Mouse (Mus musculus) MEL (cell line): ENCODE results near the gene Il4. TPM values are rescaled to one million over a fixed set of nuclear protein-coding genes. Genes with fewer than 3 reads are reported as not detected.

Source experiments
- DNase-seq: peaks from one replicate; pipeline ENCODE4 v3.0.0; 2011; ENCODE audit warnings: low read depth, low spot score
- H3K27ac ChIP-seq: 2 replicates; pipeline ENCODE4 v1.5.1; 2012; ENCODE audit warnings: low read depth, mild to moderate bottlenecking, control low read depth, low read length, moderate library complexity; ENCODE audit not compliant: control insufficient read depth
- H3K27me3 ChIP-seq, 2 experiments: fragments of 150-350 bp in 1 of 2; sonication (generic) in 1 of 2; 2 replicates each; pipeline ENCODE4 v1.6.1; 2012; ENCODE audit warnings: low read length in 2 of 2, mild to moderate bottlenecking in 2 of 2, improper control_type of control experiment in 1 of 2, moderate library complexity in 1 of 2; ENCODE audit not compliant: insufficient read depth in 2 of 2, control insufficient read depth in 1 of 2
- H3K36me3 ChIP-seq, 2 experiments: 2 replicates each; pipeline ENCODE4 v1.6.1; 2012 to 2014; ENCODE audit warnings: low read length in 2 of 2, improper control_type of control experiment in 1 of 2, inconsistent platforms in 1 of 2, mild to moderate bottlenecking in 1 of 2; ENCODE audit not compliant: insufficient read depth in 2 of 2, control insufficient read depth in 1 of 2
- H3K4me1 ChIP-seq, 2 experiments: fragments of 150-350 bp in 1 of 2; sonication (generic) in 1 of 2; 2 replicates each; pipeline ENCODE4 v1.6.1; 2012; ENCODE audit warnings: low read length in 2 of 2, improper control_type of control experiment in 1 of 2, mild to moderate bottlenecking in 1 of 2; ENCODE audit not compliant: insufficient read depth in 2 of 2, control insufficient read depth in 1 of 2
- H3K4me3 ChIP-seq, 2 experiments: fragments of 150-350 bp in 1 of 2; sonication (generic) in 1 of 2; 2 replicates each; pipeline ENCODE4 v1.5.1; 2012; ENCODE audit warnings: low read depth in 2 of 2, low read length in 2 of 2, mild to moderate bottlenecking in 2 of 2, moderate library complexity in 2 of 2, control low read depth in 1 of 2, improper control_type of control experiment in 1 of 2; ENCODE audit not compliant: control insufficient read depth in 1 of 2, insufficient read depth in 1 of 2
- H3K79me2 ChIP-seq: 2 replicates; pipeline ENCODE4 v1.6.1; 2012; ENCODE audit warnings: mild to moderate bottlenecking, low read length, moderate library complexity; ENCODE audit not compliant: control insufficient read depth, poor library complexity, insufficient read depth
- H3K9ac ChIP-seq: 2 replicates; pipeline ENCODE4 v1.6.1; 2012; ENCODE audit warnings: low read depth, mild to moderate bottlenecking, control low read depth, low read length, moderate library complexity; ENCODE audit not compliant: control insufficient read depth, poor library complexity, severe bottlenecking
- H3K9me3 ChIP-seq: fragments of 150-350 bp; sonication (generic); replicated peaks from 2 replicates; pipeline ENCODE4 v1.6.1; 2012; ENCODE audit warnings: mild to moderate bottlenecking, low read length, improper control_type of control experiment, moderate library complexity; ENCODE audit not compliant: insufficient read depth
- CHD2 ChIP-seq: IDR thresholded peaks from 2 replicates; pipeline ENCODE4 v1.6.1; 2011; ENCODE audit warnings: low read length, improper control_type of control experiment
- CTCF ChIP-seq, 3 experiments: IDR thresholded peaks in 2 of 3; conservative IDR thresholded peaks in 1 of 3; 2 replicates each; pipeline ENCODE4 v1.5.1; 2011 to 2012; ENCODE audit warnings: low read length in 3 of 3, low read depth in 2 of 3, mild to moderate bottlenecking in 2 of 3, improper control_type of control experiment in 1 of 3, inconsistent platforms in 1 of 3, mixed read lengths in 1 of 3, moderate library complexity in 1 of 3; ENCODE audit not compliant: control insufficient read depth in 1 of 3, insufficient read depth in 1 of 3, poor library complexity in 1 of 3, severe bottlenecking in 1 of 3
- E2F4 ChIP-seq: IDR thresholded peaks from 2 replicates; pipeline ENCODE4 v1.6.1; 2011; ENCODE audit warnings: low read depth, low read length, improper control_type of control experiment, borderline replicate concordance
- ETS1 ChIP-seq: IDR thresholded peaks from 2 replicates; pipeline ENCODE4 v1.6.1; 2012; ENCODE audit warnings: low read depth, mild to moderate bottlenecking, inconsistent platforms, low read length, improper control_type of control experiment, moderate library complexity
- GABPA ChIP-seq: IDR thresholded peaks from 2 replicates; pipeline ENCODE4 v1.6.1; 2012; ENCODE audit warnings: low read depth, mild to moderate bottlenecking, inconsistent platforms, low read length, improper control_type of control experiment, moderate library complexity
- GATA1 ChIP-seq: IDR thresholded peaks from 2 replicates; pipeline ENCODE4 v1.6.1; 2011; ENCODE audit warnings: low read depth, low read length, improper control_type of control experiment
- JUND ChIP-seq: IDR thresholded peaks from 2 replicates; pipeline ENCODE4 v1.6.1; 2011; ENCODE audit warnings: low read depth, mild to moderate bottlenecking, improper control_type of control experiment, low read length
- KAT2A ChIP-seq: conservative IDR thresholded peaks from 2 replicates; pipeline ENCODE4 v1.6.1; 2012; ENCODE audit warnings: low read depth, low read length, improper control_type of control experiment, inconsistent platforms
- MAX ChIP-seq: IDR thresholded peaks from 2 replicates; pipeline ENCODE4 v1.6.1; 2011; ENCODE audit warnings: low read length, improper control_type of control experiment
- MEF2A ChIP-seq: IDR thresholded peaks from 2 replicates; pipeline ENCODE4 v1.6.1; 2014; ENCODE audit warnings: low read depth, mild to moderate bottlenecking, inconsistent platforms, low read length, improper control_type of control experiment; ENCODE audit not compliant: poor library complexity, insufficient replicate concordance, severe bottlenecking; ENCODE audit errors: extremely low read depth
- MYB ChIP-seq: IDR thresholded peaks from 2 replicates; pipeline ENCODE4 v1.6.1; 2011; ENCODE audit warnings: mild to moderate bottlenecking, low read depth, low read length, improper control_type of control experiment
- NELFE ChIP-seq: IDR thresholded peaks from 2 replicates; pipeline ENCODE4 v1.6.1; 2011; ENCODE audit warnings: low read depth, low read length, improper control_type of control experiment
- NRF1 ChIP-seq: IDR thresholded peaks from 2 replicates; pipeline ENCODE4 v1.6.1; 2014; ENCODE audit warnings: low read depth, mild to moderate bottlenecking, inconsistent platforms, low read length, improper control_type of control experiment, moderate library complexity; ENCODE audit not compliant: poor library complexity, insufficient read depth, severe bottlenecking
- POLR2AphosphoS2 ChIP-seq: IDR thresholded peaks from 2 replicates; pipeline ENCODE4 v1.6.1; 2011; ENCODE audit warnings: low read length, improper control_type of control experiment
- RCOR1 ChIP-seq: IDR thresholded peaks from 2 replicates; pipeline ENCODE4 v1.6.1; 2012; ENCODE audit warnings: low read depth, mild to moderate bottlenecking, inconsistent platforms, low read length, improper control_type of control experiment
- TAL1 ChIP-seq: IDR thresholded peaks from 2 replicates; pipeline ENCODE4 v1.6.1; 2012; ENCODE audit warnings: mild to moderate bottlenecking, inconsistent platforms, low read length, moderate library complexity, mixed read lengths
- UBTF ChIP-seq: IDR thresholded peaks from 2 replicates; pipeline ENCODE4 v1.6.1; 2012; ENCODE audit warnings: low read depth, mild to moderate bottlenecking, inconsistent platforms, low read length, improper control_type of control experiment, moderate library complexity, borderline replicate concordance; ENCODE audit not compliant: insufficient read depth
- USF1 ChIP-seq: IDR thresholded peaks from 2 replicates; pipeline ENCODE4 v1.6.1; 2014; ENCODE audit warnings: low read depth, mild to moderate bottlenecking, inconsistent platforms, low read length, improper control_type of control experiment, moderate library complexity
- polyA plus RNA-seq, 2 experiments: library from polyadenylated mRNA; stranded (reverse) in 1 of 2; unstranded in 1 of 2; fragments of >175 nt in 1 of 2; fragments of >200 nt in 1 of 2; gene quantifications; 2 replicates each; pipeline versions ENCODE4 v1.2.1 to v1.2.4; 2012; ENCODE audit warnings: low replicate concordance in 2 of 2, low read depth in 1 of 2; ENCODE audit not compliant: insufficient read length in 2 of 2, insufficient read depth in 1 of 2, missing spikeins in 1 of 2
- total RNA-seq: library from RNA; depleted of rRNA; stranded (reverse); fragments of 300-350 nt; gene quantifications from 2 replicates; pipeline ENCODE4 v1.2.3, GENCODE M21; 2012

The Il4 gene
- total and polyA plus RNA-seq, 3 experiments, result 4.3 to 10.4 TPM; not detected in 1

DNA sequence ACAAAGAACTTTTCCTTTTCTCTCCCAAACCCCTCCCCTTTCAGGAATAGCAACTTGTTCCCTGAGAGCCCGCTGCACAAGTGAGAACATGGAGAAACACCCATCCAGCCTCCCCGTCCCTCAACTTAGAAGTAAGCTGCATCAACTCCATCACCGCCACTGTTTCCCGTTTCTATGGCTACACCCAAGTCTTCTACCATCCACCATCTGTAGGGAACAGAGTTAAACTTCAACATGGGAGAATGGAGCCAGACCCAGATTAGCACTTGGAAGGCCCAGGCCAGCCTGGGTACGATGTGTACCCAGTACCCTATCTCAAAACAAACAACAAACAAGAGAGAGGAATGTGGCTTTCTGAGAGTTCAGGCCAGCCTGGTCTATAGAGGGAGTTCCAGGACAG is 45.6 kb upstream of the Il4 start:
- no peak overlapping the region for H3K4me3 ChIP-seq
- DNase-seq, result no peak
- no peak overlapping the region for H3K9ac ChIP-seq
- peaks cover 6 to 60% of the 10 kb centered on the region in 2 experiments for H3K36me3 ChIP-seq
- TF ChIP-seq USF1, result no peak
- TF ChIP-seq CTCF (IDR thresholded peaks at IDR 0.05 in 2 of 3, conservative IDR thresholded peaks at IDR 0.05 in 1 of 3; ENCODE audit: control insufficient read depth in 1 of 3, insufficient read depth in 1 of 3, low read depth in 2 of 3, low read length in 3 of 3, poor library complexity in 1 of 3, severe bottlenecking in 1 of 3), result no peak
- no peak for TF ChIP-seq RCOR1
- no peak overlapping the region for H3K27ac ChIP-seq
- H3K27me3 ChIP-seq, result no peaks in the 10 kb centered on the region
- H3K79me2 ChIP-seq, result no peaks in the 10 kb centered on the region
- peaks cover 5% of the 10 kb centered on the region in 2 experiments; a peak in 2 of 4 replicates for H3K4me1 ChIP-seq
- H3K9me3 ChIP-seq, result no peaks in the 10 kb centered on the region

DNA sequence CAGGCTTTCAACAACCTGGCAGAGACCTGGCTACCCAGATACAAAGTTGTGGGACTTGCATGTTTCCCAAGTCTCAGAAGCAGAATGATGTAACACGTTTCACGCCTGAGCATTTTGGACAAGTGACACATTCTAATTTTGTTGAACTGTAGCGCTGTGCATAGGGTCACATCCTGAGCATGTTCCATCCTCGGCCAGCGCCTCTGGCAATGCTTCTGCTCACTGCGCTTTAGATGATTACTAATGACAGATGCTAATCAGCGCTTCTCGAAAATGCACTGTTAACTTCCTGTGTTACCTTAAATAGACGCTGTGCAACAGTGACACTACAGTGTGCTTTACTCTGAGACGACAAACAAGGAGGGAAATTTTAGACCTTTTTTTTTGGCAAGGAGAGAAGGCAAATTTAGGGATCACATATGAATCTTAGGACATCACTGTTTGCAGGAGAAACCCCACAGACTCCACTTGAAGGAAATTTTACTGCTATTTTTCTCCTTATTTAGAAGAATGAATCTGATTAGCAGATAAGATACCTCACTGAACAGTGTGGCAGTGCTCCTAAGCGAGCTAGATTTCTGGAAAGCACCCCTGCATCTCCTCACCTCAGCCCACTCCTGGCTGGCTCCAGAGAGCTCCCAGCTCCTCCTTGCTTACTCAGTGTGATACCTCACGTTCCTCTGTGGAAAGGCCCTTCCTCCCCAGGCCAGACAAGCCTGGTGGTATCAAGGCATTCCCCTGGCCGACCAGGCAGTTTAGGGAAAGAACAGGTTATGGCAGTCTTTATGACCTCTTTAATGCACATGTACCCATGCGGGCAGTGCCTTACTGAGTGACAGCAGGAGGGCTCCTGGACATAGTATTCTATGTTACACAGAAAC is 44.6 kb upstream of the Il4 start:
- Histone ChIP-seq H3K9ac (no peak overlapping the region), H3K79me2 (no peaks in the 10 kb centered on the region), H3K4me1 (peaks cover 7 to 8% of the 10 kb centered on the region in 2 experiments; a peak in 3 of 4 replicates), H3K9me3 (no peaks in the 10 kb centered on the region), H3K4me3 (no peak overlapping the region), H3K36me3 (peaks cover 10 to 55% of the 10 kb centered on the region in 2 experiments), H3K27me3 (no peaks in the 10 kb centered on the region), H3K27ac (no peak overlapping the region)
- DNase-seq, result no peak
- TF ChIP-seq JUND (no peak), NRF1 (no peak), MYB (no peak), ETS1 (0 out of 2 replicates have a peak, but pooled peaks have one; percentile 11), UBTF (no peak), MEF2A (peak; percentile 67; the same call in 1 of the 2 replicates), POLR2AphosphoS2 (no peak), KAT2A (no peak), NELFE (no peak), TAL1 (no peak), CHD2 (no peak), MAX (no peak), E2F4 (no peak), GABPA (no peak), GATA1 (no peak)
